Mouse (Mus musculus): ENCODE results near the gene Fntb.

Gene Fntb

DNA sequence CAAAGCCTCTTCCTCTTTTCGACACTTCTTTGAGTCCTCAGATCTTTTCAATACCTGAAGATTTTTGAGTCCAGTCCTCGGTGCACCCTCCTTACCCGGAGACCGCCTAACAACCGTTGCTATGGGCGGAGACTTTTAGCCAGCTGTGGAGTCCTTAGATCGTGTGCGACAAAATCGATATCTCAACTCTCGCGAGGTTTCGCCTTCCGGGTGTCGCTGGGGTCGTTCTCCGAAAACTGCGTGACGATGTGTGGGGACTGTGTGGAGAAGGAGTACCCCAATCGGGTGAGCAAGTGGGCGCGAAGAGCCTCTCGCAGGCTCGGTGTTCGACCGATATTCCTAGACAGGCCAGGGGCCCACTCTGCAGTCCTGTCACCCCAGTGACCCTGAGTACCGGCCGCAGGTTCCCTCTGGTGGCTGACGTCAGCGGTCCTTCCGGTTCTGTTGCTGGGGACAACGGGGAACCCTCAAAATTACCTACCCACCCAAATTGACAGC is at the start of gene Fntb, which contains the start of gene Churc1:
Gene Fntb, plus strand, starts transcription at position 236 of the 498 bp plus-strand sequence.
Gene Churc1, plus strand, starts transcription at position 185 of the 498 bp plus-strand sequence.
- no peak for DNase-seq (ENCODE audit: extremely low read depth, low read depth, low spot score)

DNA sequence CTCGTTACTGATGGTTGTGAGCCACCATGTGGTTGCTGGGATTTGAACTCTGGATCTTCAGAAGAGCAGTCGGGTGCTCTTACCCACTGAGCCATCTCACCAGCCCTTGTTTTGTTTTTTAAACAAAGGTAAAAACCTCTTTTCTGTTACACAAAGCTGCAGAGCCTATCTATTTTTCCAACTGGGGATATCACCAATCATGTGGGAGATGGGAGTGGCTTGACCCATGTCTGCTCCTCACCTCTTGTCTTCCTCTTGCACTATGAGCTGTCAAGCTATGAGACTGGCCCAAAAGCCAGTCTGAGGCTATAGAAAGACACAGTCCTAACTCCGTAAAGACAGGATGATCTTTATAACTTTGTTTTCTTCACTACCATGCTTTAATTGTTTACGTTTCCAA is 47.0 kb upstream of the Fntb start:
- no peak for DNase-seq (ENCODE audit: extremely low read depth, low read depth, low spot score)

DNA sequence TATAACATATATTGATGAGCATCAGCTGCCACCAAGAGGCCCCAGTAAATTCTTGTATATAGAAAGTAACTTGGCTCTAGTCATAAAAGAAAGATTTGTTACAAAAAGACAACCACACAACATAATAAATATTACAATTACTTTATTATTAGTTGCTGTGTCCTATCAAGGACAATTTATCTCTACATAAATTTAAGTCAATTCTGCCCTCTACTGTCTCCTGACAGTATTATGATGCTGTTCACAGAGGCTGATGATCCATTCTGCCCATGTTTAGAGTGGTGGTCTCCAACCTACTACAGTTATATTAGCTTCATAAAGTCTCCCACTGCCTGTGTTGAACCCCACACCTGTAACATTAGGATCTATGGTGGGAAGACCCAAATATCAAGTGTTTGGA is 44.8 kb upstream of the Fntb start:
- DNase-seq (ENCODE audit: extremely low read depth, low read depth, low spot score), result no peak

DNA sequence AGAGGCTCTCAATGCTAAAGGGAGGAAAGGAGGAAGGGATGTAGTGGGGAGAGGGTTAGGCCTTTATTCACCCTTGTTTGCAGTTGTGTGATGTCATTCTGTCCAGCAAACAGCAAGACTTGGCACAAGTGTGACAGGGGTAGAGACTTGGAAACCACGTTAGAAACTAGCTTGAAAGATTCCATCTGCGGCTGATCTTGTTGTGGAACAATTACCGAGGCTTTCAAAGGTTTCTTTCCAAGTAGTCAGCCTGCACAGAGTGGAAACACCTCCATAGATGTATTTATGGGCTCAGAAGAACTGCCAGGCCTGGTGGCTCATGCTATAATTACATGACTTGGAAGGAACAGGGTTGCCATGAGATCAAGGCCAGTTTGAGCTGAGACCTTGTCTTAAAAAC is 43.4 kb upstream of the Fntb start:
- no peak for DNase-seq (ENCODE audit: extremely low read depth, low read depth, low spot score)

DNA sequence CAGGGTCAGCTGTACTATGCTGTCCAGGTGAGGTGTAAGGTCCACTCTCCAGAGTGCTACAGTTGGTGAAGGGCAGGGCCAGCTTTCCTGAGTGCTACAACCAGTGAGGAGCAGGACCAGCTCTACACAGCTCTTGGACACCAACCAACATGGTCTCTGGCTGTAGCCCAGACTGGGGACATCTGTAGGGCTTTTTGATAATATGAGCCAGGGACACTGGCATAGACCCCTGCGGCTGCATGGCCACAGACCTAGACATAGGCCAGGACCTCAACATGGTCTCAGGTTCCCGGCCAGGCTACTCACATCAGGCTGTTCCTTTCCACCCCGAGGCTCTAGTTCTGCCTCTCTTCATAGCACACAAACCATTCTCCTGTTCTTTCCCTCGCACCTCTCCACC is 37.4 kb upstream of the Fntb start:
- DNase-seq (ENCODE audit: extremely low read depth, low read depth, low spot score), result no peak

DNA sequence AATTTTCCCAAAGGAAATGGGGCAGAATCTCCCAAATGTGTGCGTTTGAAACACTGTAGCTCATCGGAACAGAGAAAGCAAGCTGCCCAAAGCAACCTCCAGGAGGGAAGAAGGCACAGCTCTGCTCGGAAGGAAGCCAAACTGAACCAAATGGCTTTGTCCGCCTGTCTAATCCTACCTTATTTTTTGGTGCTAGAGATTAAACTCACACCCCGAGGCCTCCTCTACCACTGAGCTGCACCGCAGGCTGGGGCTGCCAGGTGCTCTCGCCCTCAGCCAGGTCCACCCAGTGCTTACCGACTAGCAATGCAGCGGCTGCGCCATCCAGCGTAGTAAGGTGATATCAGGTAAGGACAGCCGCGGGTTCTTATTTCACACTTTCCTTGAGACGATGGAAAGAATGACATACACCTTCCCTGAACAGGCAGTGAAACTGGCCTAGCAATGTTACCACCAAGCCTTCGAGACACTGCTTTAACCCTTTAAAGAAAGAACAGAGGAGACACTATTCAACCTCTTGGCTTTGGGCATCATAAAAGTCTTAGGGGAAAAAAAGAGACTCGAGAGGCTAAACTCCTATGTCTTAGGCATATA is 14.4 kb upstream of the Fntb start:
- no peak for DNase-seq (ENCODE audit: extremely low read depth, low read depth, low spot score)

DNA sequence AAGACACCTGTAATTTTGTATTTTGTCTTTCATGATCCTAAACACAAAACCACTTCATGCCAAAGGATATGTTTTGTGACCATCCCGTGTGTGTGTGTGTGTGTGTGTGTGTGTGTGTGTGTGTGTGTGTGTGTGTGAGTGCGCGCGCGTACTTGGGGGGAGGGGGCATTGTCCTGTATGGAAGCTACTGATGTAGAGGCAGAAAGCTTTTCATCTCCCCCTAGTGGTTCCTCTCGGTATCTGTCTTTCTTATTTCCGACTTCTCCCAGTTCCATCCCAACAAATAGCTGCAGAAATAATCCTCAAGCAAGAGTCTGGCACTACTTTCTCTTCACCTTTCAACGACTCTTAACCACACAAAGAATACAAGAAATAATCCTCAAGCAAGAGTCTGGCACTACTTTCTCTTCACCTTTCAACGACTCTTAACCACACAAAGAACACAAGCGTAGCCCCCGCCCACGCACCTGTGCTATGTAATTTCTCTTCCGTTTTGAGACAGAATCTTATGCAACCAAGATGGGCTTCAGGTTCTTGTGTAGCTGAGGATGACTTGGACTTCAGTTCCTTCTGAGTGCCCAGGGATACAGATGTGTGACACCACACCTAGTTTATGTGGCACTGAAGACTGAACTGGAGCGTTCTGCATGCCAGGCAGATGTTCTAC is 12.6 kb upstream of the Fntb start:
- no peak for DNase-seq (ENCODE audit: extremely low read depth, low read depth, low spot score)

DNA sequence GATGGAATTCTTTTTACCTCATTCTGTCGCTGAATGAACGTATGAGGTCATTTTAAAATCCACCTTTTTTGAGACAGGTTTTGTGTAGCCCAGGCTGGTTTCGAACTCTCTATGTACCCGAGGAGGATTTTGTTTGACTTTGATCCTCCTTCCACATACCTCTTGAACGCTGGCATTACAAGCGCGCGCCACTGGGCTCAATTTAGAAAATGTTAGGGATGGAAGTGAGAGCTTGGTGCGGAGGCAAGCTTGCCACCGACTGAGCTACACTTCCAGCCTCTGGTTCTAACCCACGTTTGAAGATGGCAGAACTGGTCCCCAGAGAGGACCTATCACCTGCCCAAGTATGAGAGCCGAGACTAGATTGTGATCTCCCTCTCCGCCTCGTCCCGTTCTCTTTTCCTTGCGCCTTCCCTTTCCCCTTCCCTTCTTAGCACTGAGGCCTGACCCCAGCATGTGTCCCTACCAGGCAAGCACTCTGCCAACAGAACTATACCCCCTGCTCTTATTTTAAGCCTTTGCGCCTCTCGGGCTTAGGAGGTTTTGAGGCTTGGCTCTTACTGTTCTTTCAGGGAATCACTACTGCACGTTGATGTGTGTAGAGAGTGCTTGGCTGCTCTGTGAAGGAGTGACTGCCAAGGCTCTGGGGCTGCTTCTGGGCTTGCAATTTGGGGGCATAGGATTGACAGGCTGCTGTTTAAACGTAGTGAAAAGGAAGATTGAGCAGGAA is 677 bp downstream of the Fntb start:
- no peak for DNase-seq (ENCODE audit: extremely low read depth, low read depth, low spot score)

DNA sequence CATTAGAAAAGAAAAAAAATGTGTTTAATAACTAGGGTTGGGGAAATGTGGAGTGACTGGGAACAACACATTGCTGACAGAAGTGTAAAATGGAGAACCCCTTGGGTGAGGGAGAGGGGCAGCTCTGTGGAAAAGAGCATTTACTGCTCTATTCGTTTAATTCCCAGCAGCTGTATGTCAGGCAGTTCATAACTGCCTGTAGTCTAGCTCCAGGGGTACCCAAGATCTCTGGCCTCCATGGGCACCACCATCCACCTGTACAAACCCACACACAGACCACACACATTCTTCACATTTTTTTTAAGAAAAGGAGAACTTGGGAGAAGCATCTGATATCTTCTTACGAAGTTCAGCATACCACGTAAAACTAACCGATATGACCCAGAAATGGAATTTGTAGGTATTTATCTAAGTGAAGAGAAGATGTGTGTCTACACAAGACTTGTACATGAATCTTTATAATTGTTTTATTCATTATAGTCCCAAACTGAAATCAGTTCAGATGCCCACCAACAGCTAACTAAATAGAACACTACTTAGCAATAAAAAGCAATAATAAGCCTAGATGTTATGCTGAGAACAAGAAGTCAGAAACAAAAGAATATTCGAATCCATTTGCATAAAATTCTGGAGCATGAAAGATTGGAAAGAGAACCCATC is 5.6 kb downstream of the Fntb start:
- no peak for DNase-seq (ENCODE audit: extremely low read depth, low read depth, low spot score)

DNA sequence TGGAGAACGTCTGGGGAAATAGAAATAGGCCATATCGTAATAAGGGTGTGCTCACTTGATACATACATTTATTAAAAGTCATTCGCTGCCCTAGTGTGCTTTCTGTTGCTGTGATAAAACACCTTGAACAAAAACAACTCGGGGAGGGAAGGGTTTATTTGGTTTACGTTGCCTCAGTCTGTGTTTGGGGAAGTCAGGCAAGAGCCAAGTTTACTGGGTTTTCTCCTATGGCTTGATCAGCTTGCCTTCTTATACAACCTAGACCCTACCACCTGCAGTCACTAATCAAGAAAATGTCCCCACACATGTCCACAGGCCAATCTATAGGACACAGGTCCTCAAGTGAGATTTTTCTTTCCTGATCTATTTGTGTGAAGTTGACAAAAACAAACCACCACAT is 6.2 kb downstream of the Fntb start:
- DNase-seq (ENCODE audit: extremely low read depth, low read depth, low spot score), result no peak

DNA sequence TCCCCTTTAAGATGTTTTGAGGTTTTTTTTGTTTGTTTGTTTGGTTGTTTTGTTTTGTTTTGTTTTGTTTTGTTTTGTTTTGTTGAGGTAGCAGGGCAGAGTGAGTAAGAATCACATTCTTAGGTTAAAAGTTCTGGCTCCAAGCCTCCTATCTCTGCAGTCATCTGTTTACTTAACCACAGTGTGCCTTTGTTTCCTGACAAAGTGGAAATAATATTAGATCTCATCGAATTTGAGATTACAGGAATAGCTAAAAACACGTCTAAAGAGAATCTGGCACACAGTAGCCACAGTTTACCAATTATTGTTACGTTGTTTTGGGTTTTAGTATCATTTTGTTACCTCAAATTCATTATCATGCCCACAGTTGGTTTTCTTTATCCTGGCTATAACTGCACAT is 9.3 kb downstream of the Fntb start:
- no peak for DNase-seq (ENCODE audit: extremely low read depth, low read depth, low spot score)

DNA sequence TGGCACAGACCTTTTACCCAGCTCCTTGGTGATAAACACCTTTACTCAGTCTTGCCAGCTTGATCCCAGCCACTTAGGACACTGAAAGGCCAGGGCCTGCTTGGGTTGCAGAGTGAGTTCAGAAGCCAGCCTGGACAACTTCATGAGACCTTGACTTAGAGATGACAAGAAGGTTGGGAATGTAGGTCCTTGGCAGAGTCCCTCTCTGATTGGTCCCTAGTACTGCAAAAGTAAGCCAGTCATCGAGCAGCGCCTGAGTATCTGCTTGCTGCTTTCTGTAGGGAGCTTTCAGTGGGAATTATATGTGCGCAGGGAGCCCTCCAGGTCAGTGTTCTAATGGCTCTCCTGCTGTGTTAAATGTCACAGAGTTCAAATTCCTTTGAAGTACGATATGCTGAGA is 9.7 kb downstream of the Fntb start:
- DNase-seq (ENCODE audit: extremely low read depth, low read depth, low spot score), result no peak

DNA sequence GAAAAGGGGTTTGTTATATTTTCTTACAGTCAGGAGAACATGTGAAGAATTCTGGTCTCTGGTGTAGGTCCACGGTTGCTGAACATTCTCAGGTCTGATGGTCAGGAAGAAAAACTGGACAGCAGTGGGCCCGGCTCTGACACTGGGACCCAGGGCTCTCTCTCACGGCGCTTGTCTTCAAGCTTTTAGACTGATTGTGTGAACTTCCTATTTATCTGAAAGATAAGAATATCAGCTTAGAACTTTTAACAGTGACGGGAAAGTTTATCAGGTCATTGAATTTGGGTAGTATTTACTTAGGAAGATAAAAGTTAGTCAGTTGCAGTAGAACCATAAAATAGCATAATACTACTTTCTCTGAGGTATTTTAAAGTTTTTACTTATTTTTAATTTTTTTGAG is 11.5 kb downstream of the Fntb start:
- no peak for DNase-seq (ENCODE audit: extremely low read depth, low read depth, low spot score)

DNA sequence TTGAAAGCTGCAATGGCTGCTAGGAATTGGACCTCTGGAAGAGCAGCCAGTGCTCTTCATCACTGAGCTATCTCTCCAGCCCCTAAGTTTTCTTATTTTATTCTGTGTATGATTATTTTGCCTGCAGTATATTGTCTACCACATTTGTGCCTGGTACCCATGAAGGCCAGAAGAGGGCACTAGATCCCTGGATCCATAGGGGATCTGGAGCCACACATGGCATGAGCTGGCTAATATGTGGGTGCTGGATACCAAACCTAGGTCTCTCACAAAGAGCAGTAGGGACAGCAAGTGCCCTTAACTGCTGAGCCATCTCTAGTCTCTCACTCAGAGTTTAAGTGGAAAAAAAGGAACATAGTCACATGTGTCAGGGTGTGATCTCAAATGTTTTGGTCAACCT is 12.5 kb downstream of the Fntb start:
- DNase-seq (ENCODE audit: extremely low read depth, low read depth, low spot score), result no peak

DNA sequence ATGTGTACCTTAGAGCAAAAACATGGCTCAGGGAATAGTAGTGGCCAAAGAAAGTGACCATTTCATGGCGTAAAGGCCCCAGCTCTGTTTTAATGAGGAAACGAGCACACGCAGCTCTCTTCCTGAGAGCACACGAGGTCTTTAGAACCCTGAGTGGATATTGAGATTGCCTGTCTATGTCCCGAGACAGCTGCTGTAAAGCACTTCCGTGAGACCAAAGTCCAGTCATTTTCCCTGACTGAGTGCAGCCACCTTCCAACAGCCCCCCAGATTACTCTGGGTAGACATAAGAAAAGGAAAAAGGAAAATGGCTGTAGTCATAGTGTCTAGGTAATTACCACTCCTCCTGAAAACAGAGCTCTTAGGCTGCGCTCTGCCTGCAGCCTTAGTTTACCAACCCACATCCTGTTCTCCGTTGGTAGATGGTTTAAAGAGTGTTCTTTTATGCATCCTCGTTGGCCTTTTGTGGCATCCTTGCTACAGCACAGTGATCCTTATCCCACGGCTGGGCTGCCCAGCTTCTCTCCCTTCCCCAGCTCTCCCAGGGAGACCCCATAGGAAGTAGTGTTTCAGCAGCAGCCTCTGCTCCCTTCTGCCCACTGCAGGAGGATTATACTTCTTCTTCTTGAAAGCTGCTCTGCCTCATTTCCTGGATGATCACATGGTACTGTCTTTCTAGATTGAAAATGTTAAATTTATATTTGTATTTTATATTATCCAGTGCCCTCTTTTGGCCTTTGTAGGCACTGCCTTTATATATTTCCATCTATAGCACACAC is 13.1 kb downstream of the Fntb start:
- no peak for DNase-seq (ENCODE audit: extremely low read depth, low read depth, low spot score)

DNA sequence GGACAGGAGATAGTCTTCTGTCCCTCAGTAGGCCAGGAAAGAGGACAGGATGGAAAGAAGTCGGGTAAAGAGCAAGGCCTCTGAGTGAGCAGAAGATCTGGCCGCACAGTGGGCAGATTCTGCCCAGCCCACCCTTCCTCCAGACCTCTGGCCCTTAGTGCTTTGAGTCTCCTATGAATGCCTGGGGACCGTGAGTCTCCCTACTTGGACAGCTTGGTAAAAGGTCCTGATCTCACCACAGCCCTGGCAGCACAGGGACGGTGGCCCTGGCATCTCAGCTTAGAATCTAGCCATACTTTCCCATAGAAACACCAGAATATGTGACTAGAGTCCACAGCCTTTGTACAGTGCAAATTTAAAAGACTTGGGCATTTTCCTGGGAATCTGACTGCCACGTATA is 14.6 kb downstream of the Fntb start:
- no peak for DNase-seq (ENCODE audit: extremely low read depth, low read depth, low spot score)

DNA sequence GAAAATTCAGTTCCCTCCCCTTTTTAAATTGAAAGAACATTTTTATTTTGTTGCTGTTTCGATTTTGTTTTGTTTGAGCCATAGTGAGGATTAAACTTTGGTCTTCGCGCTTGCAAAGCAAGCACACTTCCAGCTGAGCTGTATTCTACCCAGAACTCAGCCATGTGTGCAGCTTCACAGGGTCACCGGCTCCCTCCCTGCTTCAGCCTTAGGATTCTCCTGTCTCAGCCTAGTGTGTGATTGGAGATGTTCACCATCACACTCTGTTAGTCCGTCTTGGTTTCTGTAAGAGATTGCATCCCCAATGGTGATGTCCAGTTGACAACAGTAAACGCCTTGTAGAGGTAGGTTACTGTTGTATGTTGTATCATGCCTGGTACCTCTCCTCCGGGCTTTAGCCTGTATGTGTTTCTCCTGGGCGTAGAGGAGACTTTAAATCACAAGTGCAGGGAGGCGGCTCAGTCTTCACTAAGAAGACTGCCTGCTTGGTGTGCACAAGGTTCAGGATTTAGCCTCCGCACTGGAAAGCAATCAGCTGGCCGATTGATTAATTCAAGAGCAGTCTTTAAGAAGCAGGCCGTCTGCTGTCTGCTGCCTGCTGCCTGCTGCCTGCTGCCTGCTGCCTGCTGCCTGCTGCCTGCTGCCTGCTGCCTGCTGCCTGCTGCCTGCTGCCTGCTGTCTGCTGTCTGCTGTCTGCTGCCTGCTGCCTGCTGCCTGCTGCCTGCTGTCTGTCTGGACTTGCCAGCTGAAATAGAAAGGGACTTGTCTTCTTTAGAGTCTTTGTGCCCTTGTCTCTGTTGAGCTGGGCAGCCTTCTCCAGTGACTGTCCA is 15.5 kb downstream of the Fntb start:
- no peak for DNase-seq (ENCODE audit: extremely low read depth, low read depth, low spot score)

DNA sequence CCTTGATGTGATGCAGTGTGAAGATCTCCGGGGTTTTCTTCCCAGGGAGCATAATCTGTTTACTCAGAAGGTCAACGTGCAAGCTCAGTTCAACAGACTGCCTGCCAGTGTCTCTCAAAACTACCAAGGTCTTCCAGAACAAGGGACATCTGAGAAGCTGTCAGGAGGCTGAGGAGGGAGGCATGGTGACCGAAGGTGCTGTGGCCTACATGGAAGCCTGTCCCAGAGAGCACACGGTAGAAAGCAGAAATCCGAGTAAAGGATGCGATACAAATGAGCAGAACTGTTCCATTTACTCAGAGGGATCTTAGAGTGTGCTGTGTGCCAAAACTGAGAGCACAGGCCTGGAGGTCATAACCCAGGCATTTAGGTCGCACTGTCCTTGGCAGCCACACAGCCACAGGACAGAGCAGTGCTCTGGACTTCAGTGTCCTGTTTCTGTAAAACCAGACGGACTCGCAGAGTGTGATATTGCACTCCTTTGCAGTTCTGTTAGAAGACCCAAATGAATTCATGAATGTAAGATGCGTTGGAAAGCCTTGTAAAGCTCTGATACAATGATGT is 18.7 kb downstream of the Fntb start:
- DNase-seq (ENCODE audit: extremely low read depth, low read depth, low spot score), result no peak

DNA sequence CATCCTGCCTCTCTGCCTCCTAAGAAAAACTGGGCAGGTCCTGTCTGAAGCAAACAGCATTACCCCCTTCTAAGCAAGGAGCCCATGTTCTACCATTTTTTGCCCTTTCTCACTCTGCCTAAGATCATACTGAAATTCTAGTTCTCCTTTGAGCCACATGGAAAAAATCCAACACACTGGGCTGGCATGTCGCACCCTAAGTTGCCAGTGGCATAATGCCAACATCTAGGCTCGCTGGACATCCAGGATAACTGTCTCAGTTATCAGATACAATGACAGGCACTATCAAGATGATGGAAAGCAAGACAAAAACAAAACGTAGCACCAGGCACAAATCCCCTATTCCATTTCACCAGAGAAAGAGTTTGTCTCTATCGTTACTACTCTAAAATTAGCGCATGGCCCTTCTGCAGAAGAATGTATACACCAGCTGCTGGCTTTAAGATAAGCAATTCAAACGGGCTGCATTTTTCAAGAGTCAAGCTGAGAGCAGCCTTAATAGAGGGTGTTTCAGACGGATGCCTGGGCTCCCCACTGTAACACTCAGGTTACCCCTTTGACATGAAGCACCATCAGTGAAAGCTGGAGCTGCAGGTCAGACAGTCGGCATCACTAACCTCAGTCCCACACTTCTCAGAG is 25.2 kb downstream of the Fntb start:
- DNase-seq (ENCODE audit: extremely low read depth, low read depth, low spot score), result no peak

Measured in fat pad, adult 2 months (tissue).